Mouse (Mus musculus) T-helper 1 cell (primary cell): ENCODE measurements around the gene Ifitm3.
"Not testable (repeated sequence)": the region's sequence is repeated elsewhere in the genome, so short reads cannot be mapped to it uniquely, and the experiment has no call there.

ENCODE experiments used
- in situ Hi-C: fragments of 300-600 bp; cut with MboI, MseI; formaldehyde crosslinking; loops from one replicate; pipeline ENCODE4 v1.15.1; 2025; ENCODE audit warnings: high pct_unique_total_duplicates

Gene Ifitm3

DNA sequence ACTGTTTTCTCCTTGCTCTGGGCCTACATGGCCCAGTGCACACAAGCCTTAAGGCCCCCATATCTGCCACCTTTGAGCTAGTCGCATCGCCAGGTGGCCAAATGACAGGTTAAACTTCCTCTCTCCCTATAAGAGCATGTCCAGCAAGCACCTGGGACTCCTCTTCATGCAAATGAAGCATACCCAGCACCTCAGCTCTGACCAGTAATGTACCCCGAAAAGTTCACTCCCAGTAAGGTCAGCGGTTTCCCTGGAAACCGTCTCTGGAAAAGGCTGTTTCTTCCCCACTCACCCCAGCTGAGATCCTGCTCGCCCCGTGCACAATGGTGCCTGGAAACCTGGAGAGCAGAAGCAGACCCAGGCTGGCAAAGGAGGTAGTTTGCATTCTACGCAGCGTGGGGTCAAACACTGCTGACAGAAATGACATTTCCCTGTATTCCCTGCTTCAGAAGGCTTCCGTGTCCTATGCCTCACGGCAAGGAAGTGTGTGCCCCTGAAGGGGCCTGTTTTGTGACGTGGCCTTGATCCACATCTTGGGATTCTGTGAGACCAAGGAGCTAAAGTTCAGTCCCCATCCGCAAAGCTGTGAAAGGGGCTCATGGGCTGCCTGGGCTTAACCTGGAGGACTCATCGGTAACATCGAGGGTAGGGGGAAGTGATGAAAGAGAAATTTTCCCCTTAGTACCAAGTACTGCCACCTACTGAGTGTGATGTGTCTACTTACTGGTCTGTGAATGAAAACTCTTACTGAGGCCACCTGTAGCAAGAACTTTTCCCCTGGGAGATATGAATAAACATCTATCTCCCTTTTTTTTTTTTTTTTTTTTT is 9.5 kb downstream of the Ifitm3 start:
- in situ Hi-C loops: no loop called here

DNA sequence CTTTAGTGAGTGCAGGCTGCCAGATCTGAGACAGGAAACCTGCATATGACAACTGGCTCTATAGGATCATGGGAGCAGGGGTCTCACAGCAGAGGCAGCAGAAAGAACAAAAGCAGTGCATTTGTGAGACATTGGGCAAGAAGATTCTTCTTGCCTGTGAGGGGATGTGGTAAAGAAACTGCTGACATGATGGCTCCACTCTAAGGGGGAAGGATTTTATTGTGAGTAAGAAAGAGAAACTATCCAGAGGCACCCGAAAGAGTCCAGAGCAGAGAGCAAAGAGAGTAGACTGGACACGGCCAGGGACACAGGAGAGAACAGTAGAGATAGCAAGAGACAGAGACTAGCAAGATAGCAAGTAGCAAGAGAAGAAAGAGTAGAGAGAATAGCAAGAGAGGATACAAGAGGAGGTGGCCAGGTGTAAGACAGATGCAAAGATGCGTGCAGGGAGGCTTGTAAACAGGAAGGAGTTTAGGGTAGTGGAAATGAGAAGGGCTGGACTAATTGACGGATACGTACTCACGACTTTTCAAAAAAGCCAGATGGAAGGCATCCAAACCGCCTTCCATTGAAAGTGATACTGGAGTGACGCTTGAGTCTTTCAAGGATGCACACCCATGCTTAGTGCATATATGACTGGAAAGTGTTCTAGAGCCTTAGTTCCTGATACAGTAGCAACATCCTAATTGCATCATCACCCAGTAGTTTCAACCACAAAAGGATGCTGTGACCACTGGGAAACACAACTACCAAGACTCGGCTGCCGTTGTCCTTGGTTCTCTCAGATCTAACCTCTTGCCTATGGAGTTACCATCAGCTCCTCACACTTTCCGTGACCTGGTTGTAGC is 11.5 kb downstream of the Ifitm3 start:
- in situ Hi-C loops: no loop called here

DNA sequence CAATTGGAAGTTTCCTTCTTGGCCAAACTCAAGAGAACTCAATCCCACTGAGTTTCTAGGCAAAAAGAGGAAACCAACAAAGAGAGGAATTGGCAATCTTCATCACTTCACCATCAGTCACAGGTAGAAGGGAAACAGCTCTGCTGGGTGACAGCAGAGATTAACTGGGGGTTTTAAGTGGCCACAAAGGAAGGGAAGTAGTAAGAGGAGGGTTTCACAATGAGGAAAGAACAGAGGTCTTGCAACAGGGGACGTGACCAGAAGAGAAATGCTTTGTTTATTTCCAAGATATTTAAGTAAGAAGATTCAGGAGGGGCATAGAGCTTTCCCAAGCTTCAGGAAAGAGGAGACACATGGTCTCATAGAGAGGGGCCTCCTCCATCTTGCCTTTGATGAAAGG is 12.8 kb downstream of the Ifitm3 start:
- in situ Hi-C loops: no loop called here

DNA sequence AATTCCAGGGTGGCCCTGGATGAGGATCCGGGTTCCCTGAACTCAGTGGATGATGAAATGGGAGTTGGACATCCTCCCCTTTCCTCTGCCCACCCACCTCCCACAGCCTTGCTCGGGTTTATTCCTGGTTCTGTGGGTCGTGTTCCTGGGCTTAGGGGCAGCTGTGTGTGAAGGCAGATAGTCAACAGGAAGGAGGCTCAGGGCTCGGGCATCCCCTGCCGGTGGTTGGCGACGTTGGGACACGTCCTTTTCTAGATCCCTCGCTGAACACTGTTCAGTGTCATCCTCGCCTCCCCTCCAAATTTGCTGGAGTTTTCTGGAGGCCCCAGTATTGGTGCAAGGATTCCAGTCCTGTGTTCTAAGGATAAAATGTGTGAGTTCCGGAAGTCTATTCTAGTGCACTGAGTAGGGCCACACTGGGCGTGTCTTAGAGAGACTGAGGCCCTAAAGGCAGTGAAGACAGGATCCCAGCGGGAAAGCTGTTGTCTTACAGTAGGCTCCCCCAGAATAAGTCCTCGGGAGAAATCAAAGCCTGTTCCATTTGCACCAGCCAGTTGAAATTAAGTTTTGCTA is 19.4 kb downstream of the Ifitm3 start:
- in situ Hi-C loops: no loop called here

DNA sequence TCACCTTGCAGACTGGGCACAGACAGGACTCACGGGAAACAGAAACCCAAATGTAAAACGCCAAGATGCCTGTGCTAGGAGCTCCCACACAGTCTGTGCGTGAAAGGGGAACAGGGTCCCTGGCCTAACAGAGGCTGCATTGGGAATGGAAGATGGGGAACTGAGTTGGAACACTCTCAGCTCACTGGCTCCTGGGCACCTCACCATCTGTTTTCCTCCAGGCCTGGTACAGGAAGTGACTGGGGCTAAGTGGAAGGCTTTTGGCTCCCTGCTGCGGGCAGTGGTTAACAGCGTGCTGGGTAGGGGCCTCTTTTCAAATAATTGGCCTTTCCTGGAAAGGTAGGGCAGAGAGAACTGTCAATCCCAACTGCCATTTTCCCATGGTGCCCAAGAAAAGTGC is 19.9 kb downstream of the Ifitm3 start:
- in situ Hi-C loops: no loop called here

DNA sequence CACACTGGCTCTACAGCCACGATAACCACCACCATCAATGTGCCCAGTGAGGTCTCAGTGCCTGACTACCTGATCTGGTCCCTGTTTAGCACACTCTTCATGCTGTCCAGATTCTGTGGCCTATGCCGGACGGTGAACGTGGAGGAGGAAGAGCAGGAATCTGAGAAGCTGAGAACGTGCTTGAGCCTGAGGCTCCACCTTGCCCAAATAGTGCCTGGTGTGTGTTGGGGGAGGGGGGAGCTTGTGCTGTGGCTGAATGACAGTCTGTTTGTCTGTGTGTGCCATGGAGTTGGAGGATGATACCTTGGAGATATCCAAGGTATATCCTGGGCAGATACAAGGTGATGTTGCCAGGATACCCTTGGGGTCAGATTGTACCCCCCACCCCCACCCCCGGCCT is 20.4 kb downstream of the Ifitm3 start:
- in situ Hi-C loops: no loop called here

DNA sequence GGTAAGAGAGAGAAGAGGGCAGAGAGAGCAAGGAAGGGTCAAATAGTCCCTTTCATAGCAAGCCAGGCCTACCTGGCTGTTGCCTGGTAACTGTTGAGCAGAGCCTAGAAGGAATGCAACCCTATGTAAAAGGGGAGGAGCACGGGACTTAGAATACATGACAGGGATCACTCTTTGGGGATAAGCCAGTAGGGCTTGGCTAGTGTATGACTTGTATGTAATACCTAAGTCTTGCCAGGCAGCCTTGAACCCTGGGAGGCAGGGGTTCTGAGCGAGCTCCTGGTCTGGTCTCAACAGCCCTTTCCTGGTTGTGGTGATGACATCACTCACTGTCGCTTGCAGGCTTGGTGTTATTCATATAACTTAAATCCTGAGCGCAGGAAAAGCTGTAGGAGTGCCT is 21.5 kb downstream of the Ifitm3 start:
- in situ Hi-C loops: no loop called here

DNA sequence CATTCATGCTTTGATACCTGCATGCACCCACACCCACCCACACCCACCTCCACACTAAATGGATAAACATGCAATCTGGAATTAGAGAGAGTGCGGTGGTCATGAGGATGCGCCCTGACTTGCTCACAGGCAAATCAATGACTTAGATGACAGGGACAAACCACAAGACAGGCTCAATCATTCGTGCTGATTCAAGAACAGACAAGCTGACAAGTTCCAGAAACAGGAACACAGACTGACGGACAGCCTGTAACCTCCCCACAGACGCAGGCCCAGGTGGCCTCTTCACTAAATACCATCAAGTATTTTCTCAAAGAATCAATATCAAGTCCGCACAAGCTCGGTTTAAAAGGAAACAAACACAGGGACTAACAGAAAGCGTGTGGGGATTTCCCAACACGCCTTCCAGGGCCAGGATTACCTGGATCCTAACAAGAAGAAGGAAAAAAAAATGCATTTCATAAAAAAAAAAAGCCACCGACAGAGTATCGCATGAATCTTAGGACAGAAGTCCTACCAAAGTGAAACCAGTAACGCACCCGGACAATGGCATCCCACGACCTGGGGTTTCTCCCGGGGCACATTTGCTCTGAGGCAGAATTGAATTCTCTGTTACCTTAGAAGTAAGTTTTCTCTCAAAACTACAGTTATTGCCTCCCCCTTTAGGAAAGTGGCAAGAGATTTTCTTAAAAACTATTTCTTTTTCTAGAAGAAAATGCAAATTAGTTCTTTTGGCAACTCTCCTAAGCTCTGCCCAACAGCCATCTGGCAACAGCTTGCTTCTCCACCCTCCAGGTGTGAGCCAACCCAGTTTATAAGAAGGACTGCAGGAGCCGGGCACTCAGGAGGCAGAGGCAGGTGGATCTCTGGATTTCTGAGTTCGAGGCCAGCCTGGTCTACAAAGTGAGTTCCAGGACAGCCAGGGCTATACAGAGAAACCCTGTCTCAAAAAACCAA is 23.1 kb downstream of the Ifitm3 start:
- in situ Hi-C loops: no loop called here

DNA sequence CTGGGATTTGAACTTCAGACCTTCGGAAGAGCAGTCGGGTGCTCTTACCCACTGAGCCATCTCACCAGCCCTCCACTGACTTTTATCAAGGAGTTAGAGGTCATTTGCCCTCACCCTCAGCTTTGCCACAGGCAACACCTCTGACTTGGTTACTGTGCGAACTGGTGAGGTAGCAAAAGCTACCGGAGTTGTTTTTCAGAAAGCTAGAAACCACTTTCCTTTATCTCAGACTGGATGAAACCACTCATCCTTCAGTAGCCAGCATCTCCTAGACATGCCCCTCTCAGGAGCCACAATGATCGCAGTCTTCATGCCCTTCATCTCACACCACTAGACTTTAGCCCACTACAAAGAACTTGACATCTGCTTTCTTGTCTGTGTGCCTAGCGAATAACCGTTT is 27.6 kb downstream of the Ifitm3 start:
- in situ Hi-C loops: no loop called here

DNA sequence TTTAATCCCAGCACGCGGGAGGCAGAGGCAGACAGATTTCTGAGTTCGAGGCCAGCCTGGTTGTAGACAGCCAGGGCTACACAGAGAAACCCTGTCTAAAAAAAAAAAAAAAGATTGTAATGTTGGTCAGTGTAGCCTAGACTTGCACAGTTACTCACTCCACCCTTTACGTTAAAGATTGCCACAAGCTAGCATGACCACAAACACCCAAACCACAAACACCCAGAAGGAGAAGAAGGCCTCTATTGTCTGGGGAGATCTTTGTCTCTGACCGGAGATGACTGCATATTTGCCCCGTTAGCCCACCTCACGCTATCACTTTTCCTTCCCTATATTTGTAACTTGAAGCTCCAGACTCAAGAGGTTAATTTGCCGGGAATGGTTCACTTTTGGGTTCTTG is 28.9 kb downstream of the Ifitm3 start:
- in situ Hi-C loops: no loop called here

DNA sequence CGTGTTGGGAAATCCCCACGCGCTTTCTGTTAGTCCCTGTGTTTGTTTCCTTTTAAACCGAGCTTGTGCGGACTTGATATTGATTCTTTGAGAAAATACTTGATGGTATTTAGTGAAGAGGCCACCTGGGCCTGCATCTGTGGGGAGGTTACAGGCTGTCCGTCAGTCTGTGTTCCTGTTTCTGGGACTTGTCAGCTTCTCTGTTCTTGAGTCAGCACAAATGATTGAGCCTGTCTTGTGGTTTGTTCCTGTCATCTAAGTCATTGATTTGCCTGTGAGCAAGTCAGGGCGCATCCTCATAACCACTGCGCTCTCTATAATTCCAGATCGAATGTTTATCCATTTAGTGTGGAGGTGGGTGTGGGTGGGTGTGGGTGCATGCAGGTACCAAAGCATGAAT is 33.9 kb downstream of the Ifitm3 start:
- in situ Hi-C loops: not testable (repeated sequence)

DNA sequence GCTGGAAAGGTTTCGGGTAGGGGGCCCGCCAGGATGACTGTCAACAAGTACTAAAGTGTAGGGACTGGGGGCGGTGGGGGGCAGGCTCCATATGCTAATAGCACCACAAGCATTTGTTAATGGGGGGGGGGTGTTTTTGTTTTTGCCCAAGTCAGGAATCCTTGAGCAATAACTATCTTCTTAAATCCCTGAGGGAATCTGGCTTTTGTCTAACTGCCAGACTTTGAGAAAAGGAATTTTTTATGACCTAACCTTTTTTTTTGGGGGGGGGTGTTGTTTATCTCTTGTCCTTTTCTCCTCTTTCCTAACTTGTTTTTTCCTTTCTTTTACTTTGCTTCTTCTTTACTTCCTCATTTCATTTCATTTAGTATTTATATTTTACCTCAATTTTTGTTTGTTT is 35.1 kb downstream of the Ifitm3 start:
- in situ Hi-C loops: no loop called here

DNA sequence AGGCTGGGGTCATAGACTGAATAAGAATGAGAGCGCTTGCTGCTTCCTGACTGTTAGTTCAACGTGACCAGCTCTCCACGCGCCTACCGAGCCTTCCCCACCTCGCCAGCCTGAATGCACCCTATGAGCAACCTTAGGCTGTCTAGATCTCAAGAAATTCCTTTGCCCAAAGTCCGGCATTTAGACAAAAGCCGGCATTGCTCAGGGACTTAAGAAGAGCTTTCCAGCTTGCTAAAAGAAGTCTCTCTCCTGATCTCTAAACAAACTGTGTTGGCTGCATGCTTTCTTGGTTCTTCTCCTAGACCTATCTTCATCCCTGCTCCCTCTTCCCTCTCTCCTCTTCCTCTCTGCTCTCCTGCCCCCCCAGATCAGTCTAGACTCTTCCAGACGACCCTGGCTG is 35.6 kb downstream of the Ifitm3 start:
- in situ Hi-C loops: no loop called here

DNA sequence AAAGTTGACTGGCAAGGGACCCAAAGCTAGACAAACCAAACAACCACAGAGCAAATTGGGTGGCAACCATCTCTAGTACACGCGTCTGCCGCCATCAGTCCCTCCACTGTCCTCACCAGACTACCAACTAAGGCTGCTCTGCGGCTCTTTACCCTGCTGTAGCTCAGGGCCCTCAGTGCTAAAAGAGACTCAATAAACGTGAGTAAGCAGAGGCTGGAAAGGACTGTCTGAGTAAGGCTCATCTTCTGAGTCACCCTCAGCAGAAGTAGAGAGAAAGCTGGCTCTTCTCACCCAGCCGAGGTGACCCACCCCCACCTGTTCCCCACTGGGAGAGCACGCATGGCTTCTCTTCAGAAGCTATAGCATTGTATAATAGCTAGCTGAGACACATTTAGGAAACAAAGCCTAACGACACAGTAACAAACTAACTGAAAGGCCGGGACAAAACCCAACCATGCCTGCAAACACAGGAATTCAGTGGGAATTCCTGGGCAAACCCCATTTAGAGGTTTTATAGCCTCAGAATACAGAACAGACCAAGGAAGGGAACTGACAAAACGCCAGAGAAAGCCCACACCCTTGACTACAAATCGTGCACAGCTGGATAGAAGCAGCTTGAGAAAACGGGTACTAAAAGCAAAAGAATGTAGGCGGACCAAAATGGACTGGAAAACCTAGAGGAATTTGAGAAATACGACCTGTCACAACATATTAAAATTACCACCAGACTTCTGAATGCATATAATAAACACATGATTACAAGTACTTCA is 37.0 kb downstream of the Ifitm3 start:
- in situ Hi-C loops: no loop called here

DNA sequence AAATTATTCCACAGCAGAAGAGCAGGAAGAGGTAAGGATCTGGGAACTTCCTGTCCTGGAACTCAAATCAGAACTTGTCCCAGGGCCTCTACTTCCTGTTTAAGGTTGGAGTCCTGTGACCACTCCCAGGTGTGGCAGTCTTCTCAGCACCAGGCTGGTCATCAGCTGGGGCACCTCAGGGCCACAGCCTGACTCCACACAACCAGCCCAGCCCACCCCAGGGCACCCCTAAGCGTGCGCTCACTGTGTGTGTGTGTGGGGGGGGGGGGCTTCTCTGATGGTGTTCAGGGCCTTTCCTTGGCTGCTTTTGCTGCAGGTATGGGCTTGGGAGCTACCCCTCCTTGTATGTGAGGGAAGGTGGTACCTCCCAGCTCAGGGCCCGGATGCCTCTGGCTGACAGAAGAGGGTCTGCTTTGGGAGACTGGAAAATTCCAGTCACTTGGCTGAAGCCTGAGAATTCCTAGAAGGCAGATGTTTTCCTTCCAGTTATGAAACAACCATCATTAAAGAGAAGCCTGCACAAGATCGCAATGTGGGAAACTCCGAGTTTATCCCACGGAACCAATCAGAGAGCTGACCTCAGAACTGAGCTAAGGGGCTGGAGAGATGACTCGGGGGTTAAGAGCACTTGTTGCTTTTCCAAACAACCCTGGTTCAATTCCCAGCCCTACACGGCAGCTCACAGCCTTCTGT is 38.9 kb downstream of the Ifitm3 start:
- in situ Hi-C loops: no loop called here

DNA sequence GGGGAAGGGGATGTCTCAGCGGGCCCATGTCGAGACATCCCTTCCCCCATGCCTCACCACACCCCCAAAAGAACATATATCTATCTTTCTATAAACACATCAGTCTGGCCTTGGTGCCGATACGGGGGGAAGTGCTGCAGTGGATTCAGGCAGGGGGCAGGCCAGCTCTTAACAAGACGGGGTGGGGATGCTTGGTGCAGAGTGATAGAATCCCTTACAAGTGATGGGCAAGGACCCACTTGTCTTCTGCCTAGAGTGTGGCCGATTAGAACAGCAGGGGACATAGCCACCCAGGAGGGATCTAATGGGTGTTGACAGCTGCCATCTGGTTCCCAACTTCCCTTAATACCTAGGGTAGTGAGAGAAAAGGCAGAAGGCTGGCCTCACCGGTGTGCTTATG is 39.6 kb downstream of the Ifitm3 start:
- in situ Hi-C loops: no loop called here

DNA sequence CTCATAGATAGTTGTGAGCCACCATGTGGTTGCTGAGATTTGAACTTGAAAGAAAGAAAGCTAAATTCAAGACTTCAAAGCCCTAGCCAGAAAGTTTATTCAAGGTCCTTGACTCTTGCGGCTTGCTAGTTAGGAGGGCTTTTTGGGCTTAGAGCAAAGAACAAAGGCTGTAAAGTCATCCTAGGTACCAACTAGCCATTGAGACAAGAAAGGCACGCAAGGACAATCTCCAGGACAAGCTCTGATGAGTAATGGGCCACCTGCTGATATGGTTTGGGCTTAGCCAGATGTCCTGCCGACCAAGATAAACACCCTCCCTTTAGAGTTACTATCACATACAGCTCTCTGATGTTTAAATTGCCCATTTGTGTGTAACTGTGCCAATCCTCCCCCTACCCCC is 41.9 kb downstream of the Ifitm3 start:
- in situ Hi-C loops: not testable (repeated sequence)

DNA sequence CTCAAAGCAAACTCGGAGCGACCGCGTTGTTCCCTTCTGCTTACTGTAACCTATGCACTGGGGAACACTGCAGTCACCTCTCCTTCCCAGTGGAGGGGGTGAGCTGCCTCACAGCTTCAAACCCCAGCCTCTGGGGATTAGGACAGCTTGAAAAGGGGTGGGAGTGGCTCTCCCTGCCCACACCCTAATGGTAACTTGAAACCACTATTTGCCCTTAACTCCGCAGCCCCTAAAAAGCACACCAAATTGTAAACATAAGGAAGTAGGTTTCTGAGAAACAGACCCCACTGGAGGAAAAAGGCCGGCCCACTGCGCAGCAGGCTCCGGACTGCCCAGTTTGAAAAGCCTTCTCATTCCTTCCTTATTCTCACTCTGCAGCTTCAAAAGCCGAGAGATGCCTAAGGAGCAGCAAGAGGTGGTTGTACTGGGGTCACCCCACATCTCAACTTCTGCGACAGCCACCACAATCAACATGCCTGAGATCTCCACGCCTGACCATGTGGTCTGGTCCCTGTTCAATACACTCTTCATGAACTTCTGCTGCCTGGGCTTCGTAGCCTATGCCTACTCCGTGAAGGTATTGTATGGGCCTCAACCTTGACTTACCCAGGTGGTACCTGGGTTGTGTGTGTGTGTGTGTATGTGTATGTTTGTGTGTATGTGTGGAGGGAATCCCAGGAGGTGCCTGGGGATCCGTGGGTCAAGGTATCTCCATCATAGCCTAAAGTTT is 42.5 kb downstream of the Ifitm3 start:
- in situ Hi-C loops: no loop called here

DNA sequence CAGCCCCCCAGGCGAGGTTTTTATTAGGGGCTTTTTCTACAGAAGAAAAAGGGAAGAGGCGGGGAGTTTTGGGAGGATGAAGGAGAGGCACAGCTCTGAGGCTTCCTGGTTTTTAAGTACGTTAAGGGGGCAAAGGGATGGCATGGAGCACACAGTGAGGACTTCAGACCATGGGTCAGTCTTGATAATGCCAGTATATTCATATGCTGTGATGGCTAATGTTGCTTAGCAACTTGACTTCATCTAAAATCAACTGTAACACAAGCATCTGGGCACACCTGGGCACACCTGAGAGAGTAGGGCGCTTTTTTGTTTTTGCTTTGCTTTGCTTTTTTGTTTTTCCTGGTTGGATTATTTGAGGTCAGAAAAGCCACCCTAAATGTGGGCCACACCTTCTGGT is 43.6 kb downstream of the Ifitm3 start, which contains the start of gene Ifitm1:
Gene Ifitm1 (plus strand): TSS at position 301 of the 400 bp plus-strand sequence.
- in situ Hi-C loops: no loop called here
